Comparison of ENCODE assay signal across 8 mouse cellular contexts in genomic region chr1:132298425-132298800, GRCm38 (mm10). TPM values are rescaled to one million over a fixed set of nuclear protein-coding genes. Genes with fewer than 3 reads are reported as not detected.
DNase-seq lines count a peak whose midpoint lies in the region; ATAC-seq and TF ChIP-seq lines count a peak whose summit lies in the region.

Gene Klhdc8a (plus strand): TSS chr1:132298626.

- peak within 1 kb of the TSS; percentile 65 for H3K9ac ChIP-seq in embryonic facial prominence, embryonic 11.5 days (replicated peaks; ENCODE audit: low read length)
- H3K9ac ChIP-seq in heart, postnatal 0 days (replicated peaks; ENCODE audit: low read depth, low read length): peak within 1 kb of the TSS; percentile 37
- H3K9ac ChIP-seq in liver, embryonic 13.5 days: peak within 1 kb of the TSS; percentile 45
- H3K9ac ChIP-seq in neural tube, embryonic 14.5 days (replicated peaks; ENCODE audit: low read depth, low read length): peak within 1 kb of the TSS; percentile 85

- H3K9me3 ChIP-seq in embryonic facial prominence, embryonic 11.5 days (replicated peaks; ENCODE audit: control insufficient read depth, low read length): no peaks in the 10 kb centered on the region
- H3K9me3 ChIP-seq in heart, postnatal 0 days (replicated peaks; ENCODE audit: control insufficient read depth, low read length): no peaks in the 10 kb centered on the region
- H3K9me3 ChIP-seq in liver, embryonic 13.5 days (replicated peaks): no peaks in the 10 kb centered on the region
- H3K9me3 ChIP-seq in neural tube, embryonic 14.5 days (ENCODE audit: control insufficient read depth, low read length): no peaks in the 10 kb centered on the region

- H3K27me3 ChIP-seq in embryonic facial prominence, embryonic 11.5 days (ENCODE audit: control insufficient read depth, insufficient read depth, low read length): peaks cover 14% of the 10 kb centered on the region; the same call in 1 of the 2 replicates
- peaks cover 30% of the 10 kb centered on the region for H3K27me3 ChIP-seq in heart, postnatal 0 days (ENCODE audit: control insufficient read depth, insufficient read depth, low read length)
- H3K27me3 ChIP-seq in liver, embryonic 13.5 days: peaks cover 83% of the 10 kb centered on the region
- H3K27me3 ChIP-seq in neural tube, embryonic 14.5 days (ENCODE audit: control insufficient read depth, insufficient read depth, low read length): no peaks in the 10 kb centered on the region

- no peak for TF ChIP-seq EP300 in heart, postnatal 0 days (IDR thresholded peaks at IDR 0.05; ENCODE audit: low read depth)

- DNase-seq in urinary bladder, adult 2 months (ENCODE audit: low spot score): peak; percentile 54
- no peak for DNase-seq in urinary bladder, postnatal 4 days (ENCODE audit: low spot score in 2 of 2)
- peak; percentile 42 for DNase-seq in embryonic facial prominence, embryonic 11.5 days (ENCODE audit: low spot score)
- DNase-seq in heart, postnatal 0 days (ENCODE audit: low spot score): no peak
- peak; percentile 65 to 79 for DNase-seq in kidney, postnatal 36 days
- DNase-seq in liver, embryonic 13.5 days: no peak
- no peak for DNase-seq in spleen, postnatal 36 days (ENCODE audit: low spot score in 2 of 2)

- H3K4me2 ChIP-seq in embryonic facial prominence, embryonic 11.5 days (ENCODE audit: low read depth, low read length): peak within 1 kb of the TSS; percentile 100
- peak within 1 kb of the TSS; percentile 93 for H3K4me2 ChIP-seq in heart, postnatal 0 days (ENCODE audit: low read depth, low read length)
- H3K4me2 ChIP-seq in liver, embryonic 13.5 days: peak within 1 kb of the TSS; percentile 71
- peak within 1 kb of the TSS; percentile 98 for H3K4me2 ChIP-seq in neural tube, embryonic 14.5 days (ENCODE audit: low read depth, low read length)

- 0% methylated on average over 28 of the region's 28 CpGs for WGBS in embryonic facial prominence, embryonic 11.5 days
- 2% methylated on average over 28 of the region's 28 CpGs for WGBS in heart, postnatal 0 days
- 3% methylated on average over 28 of the region's 28 CpGs for WGBS in liver, embryonic 13.5 days (ENCODE audit: insufficient replicate concordance)
- WGBS in neural tube, embryonic 14.5 days: 2% methylated on average over 28 of the region's 28 CpGs

- H3K4me1 ChIP-seq in embryonic facial prominence, embryonic 11.5 days (ENCODE audit: control insufficient read depth, insufficient read depth, low read length): peaks cover 4% of the 10 kb centered on the region
- H3K4me1 ChIP-seq in heart, postnatal 0 days (ENCODE audit: control insufficient read depth, insufficient read depth): peaks cover 16% of the 10 kb centered on the region
- peaks cover 15% of the 10 kb centered on the region; the same call in 1 of the 2 replicates for H3K4me1 ChIP-seq in liver, embryonic 13.5 days (replicated peaks)
- peaks cover 11% of the 10 kb centered on the region; the same call in 1 of the 2 replicates for H3K4me1 ChIP-seq in neural tube, embryonic 14.5 days (ENCODE audit: control insufficient read depth, insufficient read depth, low read length)

- no peak within 1 kb of the TSS for H3K27ac ChIP-seq in embryonic facial prominence, embryonic 11.5 days (replicated peaks; ENCODE audit: low read depth, low read length)
- no peak within 1 kb of the TSS for H3K27ac ChIP-seq in heart, postnatal 0 days (ENCODE audit: low read depth)
- H3K27ac ChIP-seq in liver, embryonic 13.5 days: no peak within 1 kb of the TSS
- peak within 1 kb of the TSS; percentile 67 for H3K27ac ChIP-seq in neural tube, embryonic 14.5 days (ENCODE audit: low read depth, low read length)

- 0 out of 2 replicates have a peak, but pooled peaks have one; percentile 39 for ATAC-seq in embryonic facial prominence, embryonic 11.5 days (replicated peaks; ENCODE audit: insufficient number of reproducible peaks, low FRiP score, low TSS enrichment, low read depth)
- ATAC-seq in heart, postnatal 0 days (ENCODE audit: insufficient read depth, low read depth): peak; percentile 47
- ATAC-seq in liver, embryonic 13.5 days (ENCODE audit: low read depth): peak; percentile 25; the same call in 1 of the 2 replicates
- peak; percentile 67 for ATAC-seq in neural tube, embryonic 14.5 days (ENCODE audit: low read depth)

- H3K4me3 ChIP-seq in embryonic facial prominence, embryonic 11.5 days (ENCODE audit: low read depth, low read length): peak within 1 kb of the TSS; percentile 56
- peak within 1 kb of the TSS; percentile 60 for H3K4me3 ChIP-seq in heart, postnatal 0 days (ENCODE audit: low read depth, low read length)
- peak within 1 kb of the TSS; percentile 55 for H3K4me3 ChIP-seq in liver, embryonic 13.5 days (replicated peaks)
- peak within 1 kb of the TSS; percentile 53 for H3K4me3 ChIP-seq in neural tube, embryonic 14.5 days (ENCODE audit: low read depth, low read length)

- no peaks in the 10 kb centered on the region for H3K36me3 ChIP-seq in embryonic facial prominence, embryonic 11.5 days (replicated peaks; ENCODE audit: control insufficient read depth, insufficient read depth, low read depth, low read length)
- no peaks in the 10 kb centered on the region for H3K36me3 ChIP-seq in heart, postnatal 0 days (replicated peaks; ENCODE audit: control insufficient read depth, insufficient read depth, low read length)
- no peaks in the 10 kb centered on the region for H3K36me3 ChIP-seq in liver, embryonic 13.5 days
- no peaks in the 10 kb centered on the region for H3K36me3 ChIP-seq in neural tube, embryonic 14.5 days (ENCODE audit: control insufficient read depth, insufficient read depth, low read length)

- no peak for TF ChIP-seq CTCF in heart, postnatal 0 days (IDR thresholded peaks at IDR 0.05; ENCODE audit: low read depth)

RNA-seq across cellular contexts. Expression of gene Klhdc8a, which starts in this region (rescaled TPM):
- polyA plus RNA-seq in urinary bladder, adult 2 months (2012; rRNA removed): 1.2 and 1.5 TPM in 2 replicates
- 0.66 and 0.68 TPM in 2 replicates for polyA plus RNA-seq in embryonic facial prominence, embryonic 11.5 days (2014; fragmentation: Nextera tagmentation; extraction: Ambion mirVana)
- total RNA-seq in heart, postnatal 0 days (2014; rRNA removed; ENCODE audit: low replicate concordance): 0.12 and 2.3 TPM in 2 replicates
- 0.68 and 0.95 TPM in 2 replicates for polyA plus RNA-seq in heart, postnatal 0 days (2015; fragmentation: Nextera tagmentation; extraction: Ambion mirVana)
- polyA plus RNA-seq in liver, embryonic 13.5 days (2015; fragmentation: Nextera tagmentation; extraction: Ambion mirVana): 0.03 and 0.06 TPM in 2 replicates
- 6.6 and 8.4 TPM in 2 replicates for polyA plus RNA-seq in neural tube, embryonic 14.5 days (2014; fragmentation: Nextera tagmentation; extraction: Ambion mirVana)

Comparison
In these comparisons a context has a peak if more than half of its experiments do, and no peak if none do; other contexts are left out.
1. DNase-seq: peak in urinary bladder, adult 2 months (single experiment) and kidney, postnatal 36 days (2 of 2); none in urinary bladder, postnatal 4 days (0 of 2), heart, postnatal 0 days (single experiment), liver, embryonic 13.5 days (single experiment) and spleen, postnatal 36 days (0 of 2).
2. Peak in DNase-seq, ATAC-seq, H3K4me3 ChIP-seq, H3K9ac ChIP-seq and H3K4me2 ChIP-seq in embryonic facial prominence, embryonic 11.5 days; RNA of the gene not detected or under 1 TPM.
3. Peak in ATAC-seq, H3K4me3 ChIP-seq, H3K9ac ChIP-seq and H3K4me2 ChIP-seq in liver, embryonic 13.5 days; RNA of the gene not detected or under 1 TPM.
4. Peak in every context shown above with its lines, with median percentiles within 50 percentile points of each other: ATAC-seq, H3K4me2 ChIP-seq, H3K4me3 ChIP-seq and H3K9ac ChIP-seq.